Mouse (Mus musculus) embryonic fibroblast, embryonic 13.5 days (primary cell): Measurements from ENCODE around the gene Adam1b.

ENCODE experiments used
- CTCF ChIP-seq: IDR thresholded peaks from 2 replicates; pipeline ENCODE4 v1.5.1; 2011; ENCODE audit warnings: mild to moderate bottlenecking, control low read depth, low read length, moderate library complexity, borderline replicate concordance; ENCODE audit not compliant: insufficient read depth
- POLR2A ChIP-seq: IDR thresholded peaks from 2 replicates; pipeline ENCODE4 v1.6.1; 2011; ENCODE audit warnings: low read depth, mild to moderate bottlenecking, control low read depth, low read length, moderate library complexity

DNA sequence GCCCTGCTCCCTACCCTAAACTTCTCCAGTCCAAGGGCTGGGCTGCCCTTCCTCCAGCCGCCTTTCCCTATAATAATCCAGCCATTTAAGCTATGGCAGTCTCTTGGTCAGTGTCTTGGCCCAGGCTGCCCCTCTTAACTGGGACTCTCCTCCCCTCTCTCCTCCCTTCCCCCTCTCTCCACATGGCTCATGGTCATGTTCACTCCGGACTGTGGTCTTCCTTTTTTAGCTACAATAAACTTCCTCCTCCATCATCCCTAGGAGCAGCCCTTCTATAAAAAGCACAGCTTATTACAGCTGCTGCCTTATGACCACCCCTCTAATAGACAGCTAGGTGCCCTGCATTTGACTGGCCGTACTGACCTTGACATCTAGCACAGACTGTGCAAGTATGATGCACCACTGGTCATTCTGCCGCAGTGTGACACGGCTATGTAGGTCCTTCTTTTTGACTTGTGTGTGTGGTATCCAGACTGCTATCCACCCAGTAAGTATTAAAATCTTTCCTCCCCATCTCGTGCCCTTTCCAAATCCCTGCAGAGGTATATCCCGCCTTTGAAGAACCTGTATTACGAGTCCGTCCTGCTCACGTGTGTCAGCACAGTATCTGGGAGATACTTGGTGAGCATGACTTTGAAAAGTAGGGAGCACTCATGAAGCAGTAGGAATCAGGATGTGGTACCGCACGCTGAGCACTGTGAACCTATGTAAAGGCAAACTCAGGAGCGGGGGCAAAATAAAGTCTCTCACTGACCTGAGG lies 49.3 kb downstream of the Adam1b start:
- TF ChIP-seq CTCF (no peak), POLR2A (peak; percentile 22; the same call in 1 of the 2 replicates)
